Comparison of ENCODE assay signal across 7 mouse cellular contexts in genomic region chr11:102392441-102393237, GRCm38 (mm10). TPM values are rescaled to one million over a fixed set of nuclear protein-coding genes. Genes with fewer than 3 reads are reported as not detected.
DNase-seq lines count a peak whose midpoint lies in the region; ATAC-seq and TF ChIP-seq lines count a peak whose summit lies in the region.

No protein-coding gene starts in this region.

- no peak for TF ChIP-seq EP300 in lung, postnatal 0 days (IDR thresholded peaks at IDR 0.05)

- no peaks in the 10 kb centered on the region for H3K36me3 ChIP-seq in lung, postnatal 0 days (ENCODE audit: insufficient read depth, low read length)
- no peaks in the 10 kb centered on the region for H3K36me3 ChIP-seq in forebrain, embryonic 12.5 days (replicated peaks)
- H3K36me3 ChIP-seq in liver, embryonic 11.5 days (ENCODE audit: control insufficient read depth, insufficient read depth, low read length), result no peaks in the 10 kb centered on the region
- no peaks in the 10 kb centered on the region for H3K36me3 ChIP-seq in stomach, embryonic 16.5 days (ENCODE audit: control insufficient read depth, insufficient read depth, low read length)

- no peak for DNase-seq in lung, postnatal 0 days (ENCODE audit: low spot score)
- no peak for DNase-seq in lung, postnatal 10 days
- no peak for DNase-seq in liver, embryonic 11.5 days (ENCODE audit: low spot score)
- no peak for DNase-seq in heart, postnatal 14 days

- no peak overlapping the region for H3K9ac ChIP-seq in lung, postnatal 0 days (replicated peaks; ENCODE audit: low read depth)
- peak overlapping the region; percentile 48 for H3K9ac ChIP-seq in forebrain, embryonic 12.5 days
- no peak overlapping the region for H3K9ac ChIP-seq in liver, embryonic 11.5 days (ENCODE audit: low read depth, low read length)
- no peak overlapping the region for H3K9ac ChIP-seq in stomach, embryonic 16.5 days (ENCODE audit: low read length)

- peak; percentile 12 for ATAC-seq in lung, postnatal 0 days
- ATAC-seq in forebrain, embryonic 12.5 days (ENCODE audit: low FRiP score), result peak; percentile 21; the same call in 1 of the 2 replicates
- no peak; the same call in 1 of the 2 replicates for ATAC-seq in liver, embryonic 11.5 days (replicated peaks; ENCODE audit: low FRiP score)
- ATAC-seq in stomach, embryonic 16.5 days (ENCODE audit: insufficient read depth, low FRiP score), result peak; percentile 12; the same call in 1 of the 2 replicates
- no peak for ATAC-seq in activated CD4-positive, CD25-positive, alpha-beta regulatory T cell, adult 4 months

- no peak overlapping the region for H3K27ac ChIP-seq in lung, postnatal 0 days (ENCODE audit: low read length)
- peak overlapping the region; percentile 94 for H3K27ac ChIP-seq in forebrain, embryonic 12.5 days
- no peak overlapping the region for H3K27ac ChIP-seq in liver, embryonic 11.5 days (ENCODE audit: low read depth, low read length)
- no peak overlapping the region for H3K27ac ChIP-seq in stomach, embryonic 16.5 days (ENCODE audit: low read length)

- H3K4me3 ChIP-seq in lung, postnatal 0 days (ENCODE audit: low read depth, low read length), result peak overlapping the region; percentile 24; the same call in 1 of the 2 replicates
- peak overlapping the region; percentile 75 for H3K4me3 ChIP-seq in forebrain, embryonic 12.5 days (replicated peaks)
- peak overlapping the region; percentile 27 for H3K4me3 ChIP-seq in liver, embryonic 11.5 days (ENCODE audit: low read depth, low read length)
- H3K4me3 ChIP-seq in stomach, embryonic 16.5 days (replicated peaks; ENCODE audit: low read length), result peak overlapping the region; percentile 47

- WGBS in lung, postnatal 0 days, result 14% methylated on average over 15 of the region's 15 CpGs
- WGBS in forebrain, embryonic 12.5 days, result 19% methylated on average over 15 of the region's 15 CpGs
- 18% methylated on average over 15 of the region's 15 CpGs for WGBS in liver, embryonic 11.5 days
- 18% methylated on average over 15 of the region's 15 CpGs for WGBS in stomach, embryonic 16.5 days

- H3K4me1 ChIP-seq in lung, postnatal 0 days (ENCODE audit: insufficient read depth, low read depth, low read length), result peaks cover 6% of the 10 kb centered on the region; the same call in 1 of the 2 replicates
- peaks cover 49% of the 10 kb centered on the region for H3K4me1 ChIP-seq in forebrain, embryonic 12.5 days
- H3K4me1 ChIP-seq in liver, embryonic 11.5 days (replicated peaks; ENCODE audit: control insufficient read depth, insufficient read depth, low read length), result no peaks in the 10 kb centered on the region; the same call in 1 of the 2 replicates
- H3K4me1 ChIP-seq in stomach, embryonic 16.5 days (ENCODE audit: control insufficient read depth, insufficient read depth, low read length), result peaks cover 19% of the 10 kb centered on the region

- 0 out of 2 replicates have a peak, but pooled peaks cover 2% of the 10 kb centered on the region for H3K27me3 ChIP-seq in lung, postnatal 0 days (replicated peaks; ENCODE audit: insufficient read depth, low read length)
- H3K27me3 ChIP-seq in forebrain, embryonic 12.5 days, result no peaks in the 10 kb centered on the region; the same call in 1 of the 2 replicates
- H3K27me3 ChIP-seq in liver, embryonic 11.5 days (replicated peaks; ENCODE audit: control insufficient read depth, insufficient read depth, low read length), result peaks cover 43% of the 10 kb centered on the region
- H3K27me3 ChIP-seq in stomach, embryonic 16.5 days (ENCODE audit: control insufficient read depth, insufficient read depth, low read length), result no peaks in the 10 kb centered on the region; the same call in 1 of the 2 replicates

- peak overlapping the region; percentile 67 for H3K4me2 ChIP-seq in lung, postnatal 0 days (replicated peaks; ENCODE audit: low read depth, low read length)
- peak overlapping the region; percentile 89 for H3K4me2 ChIP-seq in forebrain, embryonic 12.5 days
- H3K4me2 ChIP-seq in liver, embryonic 11.5 days, result peak overlapping the region; percentile 64
- H3K4me2 ChIP-seq in stomach, embryonic 16.5 days (ENCODE audit: low read depth, low read length), result peak overlapping the region; percentile 96

- intact Hi-C loops in heart, postnatal 14 days (cut with DNase I), result no loop called here

- H3K9me3 ChIP-seq in lung, postnatal 0 days (ENCODE audit: low read length), result no peaks in the 10 kb centered on the region
- H3K9me3 ChIP-seq in forebrain, embryonic 12.5 days, result no peaks in the 10 kb centered on the region
- no peaks in the 10 kb centered on the region for H3K9me3 ChIP-seq in liver, embryonic 11.5 days (ENCODE audit: control insufficient read depth, low read length)
- no peaks in the 10 kb centered on the region for H3K9me3 ChIP-seq in stomach, embryonic 16.5 days (replicated peaks; ENCODE audit: control insufficient read depth, low read length)

- no peak for TF ChIP-seq CTCF in lung, postnatal 0 days (IDR thresholded peaks at IDR 0.05)

RNA-seq across cellular contexts. Expression of gene Rundc3a, which starts 0.6 kb away (rescaled TPM):
- 1.7 and 1.9 TPM in 2 replicates for polyA plus RNA-seq in lung, postnatal 0 days (2015; fragmentation: Nextera tagmentation; extraction: Ambion mirVana)
- polyA plus RNA-seq in forebrain, embryonic 12.5 days (2016; fragmentation: Nextera tagmentation; extraction: Ambion mirVana), result 103 and 113 TPM in 2 replicates
- 1.8 and 2.6 TPM in 2 replicates for polyA plus RNA-seq in liver, embryonic 11.5 days (2014; fragmentation: Nextera tagmentation; extraction: Ambion mirVana)
- 6.8 and 7.6 TPM in 2 replicates for polyA plus RNA-seq in stomach, embryonic 16.5 days (2015; fragmentation: Nextera tagmentation; extraction: Ambion mirVana)
- 1 to 10 TPM; 2.4 TPM for polyA plus RNA-seq in activated CD4-positive, CD25-positive, alpha-beta regulatory T cell, adult 4 months (2017; shearing (Covaris generic))
- under 1 TPM in 1 of 2 experiments, not detected in 1; 0.29 TPM for total RNA-seq in heart, postnatal 14 days (2021)

RNA-seq across cellular contexts. Expression of gene Slc25a39, which starts 15.1 kb away (rescaled TPM):
- polyA plus RNA-seq in lung, postnatal 0 days (2015; fragmentation: Nextera tagmentation; extraction: Ambion mirVana), result 214 TPM in 2 replicates
- polyA plus RNA-seq in forebrain, embryonic 12.5 days (2016; fragmentation: Nextera tagmentation; extraction: Ambion mirVana), result 173 TPM in 2 replicates
- polyA plus RNA-seq in liver, embryonic 11.5 days (2014; fragmentation: Nextera tagmentation; extraction: Ambion mirVana), result 282 and 283 TPM in 2 replicates
- polyA plus RNA-seq in stomach, embryonic 16.5 days (2015; fragmentation: Nextera tagmentation; extraction: Ambion mirVana), result 239 and 243 TPM in 2 replicates
- polyA plus RNA-seq in activated CD4-positive, CD25-positive, alpha-beta regulatory T cell, adult 4 months (2017; shearing (Covaris generic)), result 10 to 100 TPM; 50.9 to 65.4 TPM
- 100 to 1,000 TPM; 163 to 176 TPM for total RNA-seq in heart, postnatal 14 days (2021)

RNA-seq across cellular contexts. Expression of gene Slc4a1, which starts 26.6 kb away (rescaled TPM):
- 9.7 and 9.8 TPM in 2 replicates for polyA plus RNA-seq in lung, postnatal 0 days (2015; fragmentation: Nextera tagmentation; extraction: Ambion mirVana)
- polyA plus RNA-seq in forebrain, embryonic 12.5 days (2016; fragmentation: Nextera tagmentation; extraction: Ambion mirVana), result 21.2 and 25.7 TPM in 2 replicates
- polyA plus RNA-seq in liver, embryonic 11.5 days (2014; fragmentation: Nextera tagmentation; extraction: Ambion mirVana), result 191 and 229 TPM in 2 replicates
- 38.9 and 47.2 TPM in 2 replicates for polyA plus RNA-seq in stomach, embryonic 16.5 days (2015; fragmentation: Nextera tagmentation; extraction: Ambion mirVana)
- polyA plus RNA-seq in activated CD4-positive, CD25-positive, alpha-beta regulatory T cell, adult 4 months (2017; shearing (Covaris generic)), result 1 to 10 TPM in 1 of 2 experiments, not detected in 1; 2.9 TPM
- total RNA-seq in heart, postnatal 14 days (2021), result 10 to 100 TPM; 22.7 to 23.0 TPM

RNA-seq across cellular contexts. Expression of gene Grn, which starts 37.5 kb away (rescaled TPM):
- 215 and 223 TPM in 2 replicates for polyA plus RNA-seq in lung, postnatal 0 days (2015; fragmentation: Nextera tagmentation; extraction: Ambion mirVana)
- polyA plus RNA-seq in forebrain, embryonic 12.5 days (2016; fragmentation: Nextera tagmentation; extraction: Ambion mirVana), result 55.5 and 57.6 TPM in 2 replicates
- polyA plus RNA-seq in liver, embryonic 11.5 days (2014; fragmentation: Nextera tagmentation; extraction: Ambion mirVana), result 68.1 and 69.5 TPM in 2 replicates
- 187 and 207 TPM in 2 replicates for polyA plus RNA-seq in stomach, embryonic 16.5 days (2015; fragmentation: Nextera tagmentation; extraction: Ambion mirVana)
- 10 to 100 TPM; 23.7 to 30.3 TPM for polyA plus RNA-seq in activated CD4-positive, CD25-positive, alpha-beta regulatory T cell, adult 4 months (2017; shearing (Covaris generic))
- 100 to 1,000 TPM; 130 to 136 TPM for total RNA-seq in heart, postnatal 14 days (2021)

RNA-seq across cellular contexts. Expression of gene Fam171a2, which starts 54.8 kb away (rescaled TPM):
- polyA plus RNA-seq in lung, postnatal 0 days (2015; fragmentation: Nextera tagmentation; extraction: Ambion mirVana), result 3.2 and 3.4 TPM in 2 replicates
- polyA plus RNA-seq in forebrain, embryonic 12.5 days (2016; fragmentation: Nextera tagmentation; extraction: Ambion mirVana), result 13.3 and 15.2 TPM in 2 replicates
- polyA plus RNA-seq in liver, embryonic 11.5 days (2014; fragmentation: Nextera tagmentation; extraction: Ambion mirVana), result 1.8 and 2.0 TPM in 2 replicates
- polyA plus RNA-seq in stomach, embryonic 16.5 days (2015; fragmentation: Nextera tagmentation; extraction: Ambion mirVana), result 2.5 and 3.3 TPM in 2 replicates
- polyA plus RNA-seq in activated CD4-positive, CD25-positive, alpha-beta regulatory T cell, adult 4 months (2017; shearing (Covaris generic)), result not detected
- 10 to 100 TPM; 10.5 to 11.4 TPM for total RNA-seq in heart, postnatal 14 days (2021)

Comparison
In these comparisons a context has a peak if more than half of its experiments do, and no peak if none do; other contexts are left out.
1. ATAC-seq: peak in lung, postnatal 0 days (single experiment), forebrain, embryonic 12.5 days (single experiment) and stomach, embryonic 16.5 days (single experiment); none in liver, embryonic 11.5 days (single experiment) and activated CD4-positive, CD25-positive, alpha-beta regulatory T cell, adult 4 months (single experiment).
2. H3K4me3 ChIP-seq: peak in every context shown above with its lines; median percentile 75 in forebrain, embryonic 12.5 days; 47 in stomach, embryonic 16.5 days; 27 in liver, embryonic 11.5 days; 24 in lung, postnatal 0 days.
3. RNA of gene Rundc3a, which starts 0.6 kb away (polyA plus RNA-seq): 103 to 113 TPM in forebrain, embryonic 12.5 days; 6.8 to 7.6 TPM in stomach, embryonic 16.5 days, 1.8 to 2.6 TPM in liver, embryonic 11.5 days, 2.4 TPM in activated CD4-positive, CD25-positive, alpha-beta regulatory T cell, adult 4 months and 1.7 to 1.9 TPM in lung, postnatal 0 days; every median in the first group is over 10 times any median in the second.
4. Peak in every context shown above with its lines, with median percentiles within 50 percentile points of each other: H3K4me2 ChIP-seq.